Mouse (Mus musculus): ENCODE measurements around the gene Zfp747.
A peak's percentile ranks its signal among the peaks of the same experiment; 100 is the strongest.
"Not testable (repeated sequence)": the region's sequence is repeated elsewhere in the genome, so short reads cannot be mapped to it uniquely, and the experiment has no call there.

The Zfp747 gene

GRCm38 (mm10) chr7:127371870-127372269, 4.0 kb downstream of the Zfp747 start:
- not testable (repeated sequence) for DNase-seq (ENCODE audit: low read depth, low spot score)

- DNase-seq (ENCODE audit: low read depth, low spot score), result no peak
Measured at GRCm38 (mm10) chr7:127371213-127371612, 4.6 kb downstream of the Zfp747 start.

GRCm38 (mm10) chr7:127366249-127366648, 9.6 kb downstream of the Zfp747 start:
- no peak for DNase-seq (ENCODE audit: low read depth, low spot score)

- DNase-seq (ENCODE audit: low read depth, low spot score), result no peak
Measured at GRCm38 (mm10) chr7:127364166-127364565, 11.7 kb downstream of the Zfp747 start.

GRCm38 (mm10) chr7:127363475-127363921, 12.4 kb downstream of the Zfp747 start:
- DNase-seq (ENCODE audit: low read depth, low spot score), result no peak

- DNase-seq (ENCODE audit: low read depth, low spot score), result peak; percentile 68
Measured at GRCm38 (mm10) chr7:127362418-127362817, 13.4 kb downstream of the Zfp747 start.

- no peak for DNase-seq (ENCODE audit: low read depth, low spot score)
Measured at GRCm38 (mm10) chr7:127361449-127361848, 14.4 kb downstream of the Zfp747 start.

- no peak for DNase-seq (ENCODE audit: low read depth, low spot score)
Measured at GRCm38 (mm10) chr7:127360265-127360664, 15.6 kb downstream of the Zfp747 start.

- no peak for DNase-seq (ENCODE audit: low read depth, low spot score)
Measured at GRCm38 (mm10) chr7:127358472-127358871, 17.4 kb downstream of the Zfp747 start.

GRCm38 (mm10) chr7:127357871-127358270, 18.0 kb downstream of the Zfp747 start:
- no peak for DNase-seq (ENCODE audit: low read depth, low spot score)

GRCm38 (mm10) chr7:127355796-127356195, 20.1 kb downstream of the Zfp747 start:
- DNase-seq (ENCODE audit: low read depth, low spot score), result no peak

- no peak for DNase-seq (ENCODE audit: low read depth, low spot score)
Measured at GRCm38 (mm10) chr7:127351230-127352004, 24.4 kb downstream of the Zfp747 start.

GRCm38 (mm10) chr7:127346676-127347075, 29.2 kb downstream of the Zfp747 start:
- no peak for DNase-seq (ENCODE audit: low read depth, low spot score)

- peak; percentile 75 for DNase-seq (ENCODE audit: low read depth, low spot score)
Measured at GRCm38 (mm10) chr7:127345512-127346325, 30.1 kb downstream of the Zfp747 start, which contains the start of gene Zfp768. Gene Zfp768, minus strand, starts transcription at chr7:127345589.

- peak; percentile 52 for DNase-seq (ENCODE audit: low read depth, low spot score)
Measured at GRCm38 (mm10) chr7:127345092-127345491, 30.8 kb downstream of the Zfp747 start.

GRCm38 (mm10) chr7:127344371-127344770, 31.5 kb downstream of the Zfp747 start:
- no peak for DNase-seq (ENCODE audit: low read depth, low spot score)

- DNase-seq (ENCODE audit: low read depth, low spot score), result no peak
Measured at GRCm38 (mm10) chr7:127343351-127344019, 32.4 kb downstream of the Zfp747 start.

GRCm38 (mm10) chr7:127342888-127343287, 33.0 kb downstream of the Zfp747 start:
- DNase-seq (ENCODE audit: low read depth, low spot score), result no peak

- peak; percentile 32 for DNase-seq (ENCODE audit: low read depth, low spot score)
Measured at GRCm38 (mm10) chr7:127342332-127342731, 33.5 kb downstream of the Zfp747 start.

GRCm38 (mm10) chr7:127341861-127342260, 34.0 kb downstream of the Zfp747 start:
- DNase-seq (ENCODE audit: low read depth, low spot score), result not testable (repeated sequence)

GRCm38 (mm10) chr7:127341356-127341755, 34.5 kb downstream of the Zfp747 start:
- DNase-seq (ENCODE audit: low read depth, low spot score), result no peak

- no peak for DNase-seq (ENCODE audit: low read depth, low spot score)
Measured at GRCm38 (mm10) chr7:127337636-127338035, 38.2 kb downstream of the Zfp747 start.
